Mouse (Mus musculus): ENCODE data around the gene Gm20547.

- TF ChIP-seq CTCF (IDR thresholded peaks at IDR 0.05; ENCODE audit: insufficient read depth, low read length) (no peak), POLR2A (IDR thresholded peaks at IDR 0.05; ENCODE audit: borderline replicate concordance, extremely low read depth, low read depth, low read length) (no peak)
Observed at GRCm38 (mm10) chr17:34808599-34809205, 73.1 kb downstream of the Gm20547 start.

Measured in lung, adult 2 months (tissue).